Mouse (Mus musculus) erythroblast, adult 5-6 weeks (primary cell): ENCODE measurements around the gene Prkar1b. TPM values are rescaled to one million over a fixed set of nuclear protein-coding genes. Genes with fewer than 3 reads are reported as not detected.

ENCODE experiments used
- ATAC-seq: replicated peaks from 2 replicates; pipeline ENCODE4 v1.8.0; 2016; ENCODE audit warnings: moderate number of reproducible peaks, mild to moderate bottlenecking, moderate TSS enrichment, inconsistent platforms; ENCODE audit not compliant: poor library complexity, low FRiP score, severe bottlenecking
- total RNA-seq, 2 experiments: library from RNA; stranded (forward) in 1 of 2; stranded (reverse) in 1 of 2; fragments of 150-400 nt in 1 of 2; fragments of 200-764, 138-1000 nt in 1 of 2; gene quantifications; 2 replicates each; pipeline versions ENCODE4 v1.2.3 to v1.2.4; 2015 to 2017; ENCODE audit warnings: low replicate concordance in 2 of 2

Prkar1b gene
- total RNA-seq, 2 experiments from 2014 or later: not detected

DNA sequence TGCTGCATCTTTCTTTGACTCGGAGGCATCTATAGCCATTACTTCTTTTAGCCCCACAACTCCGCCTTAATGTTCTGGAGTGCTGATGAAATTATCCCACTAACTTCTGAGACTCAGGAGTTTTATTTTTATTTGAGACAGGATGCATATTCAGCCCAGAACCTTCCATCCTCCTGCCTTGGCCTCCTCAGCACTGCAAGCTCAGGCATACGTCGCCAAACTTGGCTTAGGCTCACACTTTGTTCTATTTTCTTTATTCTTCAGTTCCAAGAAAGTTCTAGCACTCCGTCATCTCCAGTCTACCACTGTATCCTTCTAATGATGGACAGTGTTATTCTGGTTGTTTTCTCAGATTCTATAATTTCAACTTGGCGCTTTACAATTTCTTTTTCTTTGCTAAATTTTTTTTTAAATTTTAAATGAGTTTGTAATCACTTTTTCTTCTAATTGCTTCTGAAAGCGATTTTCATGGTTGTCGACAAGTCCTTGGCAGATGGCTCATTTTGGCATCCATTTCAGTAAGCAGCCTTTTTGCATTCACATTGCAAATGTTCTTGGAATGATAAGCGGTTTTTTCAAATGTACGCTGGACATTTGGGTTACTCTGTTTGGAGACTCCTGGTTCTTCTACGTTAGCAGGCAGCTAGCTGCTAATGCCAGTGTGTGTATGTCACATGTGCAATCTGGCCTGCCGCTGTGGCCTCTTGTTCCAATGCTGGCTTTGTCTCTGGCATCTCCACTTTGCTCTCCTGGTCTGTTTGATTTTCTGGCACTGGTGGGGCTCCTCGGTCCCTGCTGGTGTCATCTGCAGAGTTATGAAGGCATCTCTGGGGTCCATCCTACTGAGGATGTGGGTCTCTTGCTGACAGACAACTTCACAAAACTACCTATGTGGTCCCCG lies 2.4 kb downstream of the Prkar1b start:
- no peak for ATAC-seq

DNA sequence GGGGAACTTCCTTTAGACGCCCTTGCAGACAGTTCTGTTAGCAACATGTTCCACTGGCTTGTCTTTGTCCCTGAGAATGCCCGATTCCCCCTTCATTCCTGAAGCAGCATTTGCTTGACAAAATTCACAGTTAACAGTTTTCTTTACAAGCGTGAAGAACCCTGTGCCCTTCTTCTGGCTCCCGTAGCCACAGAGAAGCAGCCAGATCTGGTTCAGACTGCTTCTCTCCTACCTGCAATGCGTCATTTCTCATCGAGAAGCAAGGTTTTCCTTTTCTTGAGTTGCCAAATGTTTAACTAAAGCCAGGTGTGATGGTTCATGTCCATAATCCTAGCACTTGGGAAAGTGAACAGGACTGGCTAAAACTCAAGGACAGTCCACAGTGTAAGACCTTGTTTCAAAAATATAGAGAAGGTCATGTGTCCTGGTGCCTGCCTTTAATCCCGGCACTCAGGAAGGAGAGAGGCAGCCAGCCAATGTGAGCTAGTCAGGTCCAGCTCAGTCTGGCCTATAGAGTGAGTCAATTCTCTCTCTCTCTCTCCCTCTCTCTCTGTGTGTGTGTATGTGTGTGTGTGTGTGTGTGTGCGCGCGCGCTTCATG lies 3.2 kb downstream of the Prkar1b start:
- ATAC-seq: no peak

DNA sequence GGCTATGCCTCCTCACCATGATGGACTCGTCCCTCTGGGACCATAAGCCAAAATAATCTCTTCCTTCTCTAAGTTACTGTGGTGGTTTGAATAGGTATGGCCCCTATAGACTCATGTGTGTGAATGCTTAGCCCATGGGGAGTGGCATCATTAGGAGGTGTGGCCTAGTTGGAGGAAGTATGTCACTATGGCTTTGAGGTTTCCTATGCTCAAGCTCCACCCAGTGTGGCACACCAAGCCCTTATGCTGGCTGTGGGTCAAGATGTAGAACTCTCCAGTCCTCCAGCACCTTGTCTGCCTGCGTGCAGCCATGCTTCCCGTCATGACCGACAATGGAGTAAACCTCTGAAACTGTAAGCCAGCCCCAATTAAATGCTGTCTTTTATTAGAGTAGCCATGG lies 4.1 kb downstream of the Prkar1b start:
- no peak for ATAC-seq

GRCm38 (mm10) chr5:139143890-139144289 lies 5.9 kb downstream of the Prkar1b start:
- no peak for ATAC-seq

GRCm38 (mm10) chr5:139141326-139141725 lies 8.5 kb downstream of the Prkar1b start:
- ATAC-seq: no peak

DNA sequence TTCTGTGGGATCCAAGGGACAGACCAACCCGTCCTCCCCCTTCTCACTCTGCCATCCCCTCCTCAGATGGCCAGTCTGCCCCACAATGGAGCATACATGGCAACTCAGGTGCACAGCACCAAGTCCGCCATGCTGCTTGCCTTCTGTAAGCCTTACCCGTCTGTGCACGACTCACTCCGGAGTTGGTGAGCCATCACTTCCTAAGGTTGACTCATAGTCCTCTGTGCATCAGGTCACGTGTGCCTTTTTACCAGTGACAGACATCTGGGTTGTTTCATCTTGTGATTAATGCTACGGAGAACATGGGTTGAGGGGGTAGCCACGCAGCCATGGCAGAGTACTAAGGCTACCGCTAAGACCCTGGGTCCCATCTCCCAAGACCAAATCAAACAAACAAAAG lies 9.2 kb downstream of the Prkar1b start:
- no peak for ATAC-seq

- ATAC-seq: no peak
Observed at GRCm38 (mm10) chr5:139138926-139139472, 10.8 kb downstream of the Prkar1b start.

DNA sequence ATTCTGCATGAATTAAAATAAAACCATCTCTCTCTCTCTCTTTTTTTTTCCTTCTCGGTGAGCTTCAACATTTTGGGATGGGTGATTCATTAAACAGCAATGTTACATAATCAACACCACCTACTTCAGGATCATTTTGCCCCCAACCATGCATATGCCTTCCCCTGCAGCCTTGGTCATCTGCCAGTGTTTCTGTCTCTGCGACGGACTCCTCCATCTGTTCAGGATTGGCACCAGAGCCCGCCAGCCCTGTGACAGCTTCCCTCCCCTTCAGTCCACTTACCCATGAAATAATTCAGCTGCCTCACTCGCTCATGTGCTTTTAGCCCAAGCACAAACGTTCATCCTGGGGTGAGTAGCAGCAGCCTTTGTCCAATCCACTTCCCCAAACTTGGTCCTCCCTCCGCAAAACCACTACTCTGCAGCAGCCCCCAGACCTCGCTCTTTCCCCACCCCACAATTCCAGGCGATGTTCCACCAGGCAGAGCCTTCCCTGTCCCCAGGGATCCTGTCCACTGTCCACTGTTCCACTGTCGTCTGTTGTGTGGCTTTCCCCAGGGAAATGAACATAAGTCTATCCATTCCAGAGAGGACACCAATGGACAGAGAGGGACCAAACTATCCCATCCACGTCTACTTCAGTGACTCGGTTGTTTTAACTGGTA lies 11.4 kb downstream of the Prkar1b start:
- no peak for ATAC-seq

DNA sequence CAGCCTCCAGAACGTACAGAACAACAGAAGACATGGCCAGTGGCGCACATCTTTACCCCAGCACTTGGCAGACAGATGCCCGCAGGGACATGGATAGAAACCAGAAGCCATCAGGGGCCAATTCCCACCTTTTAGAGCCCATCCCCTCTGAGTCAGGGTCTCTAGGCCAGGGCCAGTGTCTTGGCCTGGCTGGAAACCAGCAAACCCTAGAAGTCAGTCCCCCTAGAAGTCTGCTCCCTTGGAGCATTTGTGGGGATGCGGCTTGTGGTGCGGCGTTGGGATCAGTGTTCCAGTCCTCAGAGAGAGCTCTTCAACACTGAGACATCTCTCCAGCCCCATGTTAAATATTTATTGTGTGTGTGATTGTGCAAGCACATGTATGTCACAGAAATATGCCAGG lies 12.6 kb downstream of the Prkar1b start:
- no peak for ATAC-seq

GRCm38 (mm10) chr5:139136341-139136740 lies 13.5 kb downstream of the Prkar1b start:
- ATAC-seq: no peak

- ATAC-seq: no peak
Observed at GRCm38 (mm10) chr5:139134501-139134900, 15.3 kb downstream of the Prkar1b start.

DNA sequence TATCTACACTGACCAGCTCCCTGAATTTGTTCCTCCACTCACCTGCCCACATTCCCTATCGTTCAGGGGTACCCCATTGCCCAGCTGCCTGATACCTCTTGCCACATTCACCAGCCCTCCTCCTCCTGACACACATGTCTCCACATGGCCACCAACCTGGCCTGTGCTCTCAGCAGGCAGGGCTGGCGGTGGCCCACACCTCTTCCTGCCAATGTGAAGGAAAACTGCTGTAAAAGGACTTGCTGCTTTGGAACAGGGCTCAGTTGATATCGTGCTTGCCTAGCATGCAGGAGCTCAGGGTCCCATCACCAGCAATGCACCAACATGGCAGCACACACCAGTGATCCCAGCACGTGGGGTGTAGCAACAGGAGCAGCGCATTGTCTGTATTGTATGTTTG lies 19.4 kb downstream of the Prkar1b start:
- no peak for ATAC-seq

GRCm38 (mm10) chr5:139129572-139130151 lies 20.1 kb downstream of the Prkar1b start:
- ATAC-seq: no peak

- no peak for ATAC-seq
Observed at GRCm38 (mm10) chr5:139129078-139129477, 20.7 kb downstream of the Prkar1b start.

DNA sequence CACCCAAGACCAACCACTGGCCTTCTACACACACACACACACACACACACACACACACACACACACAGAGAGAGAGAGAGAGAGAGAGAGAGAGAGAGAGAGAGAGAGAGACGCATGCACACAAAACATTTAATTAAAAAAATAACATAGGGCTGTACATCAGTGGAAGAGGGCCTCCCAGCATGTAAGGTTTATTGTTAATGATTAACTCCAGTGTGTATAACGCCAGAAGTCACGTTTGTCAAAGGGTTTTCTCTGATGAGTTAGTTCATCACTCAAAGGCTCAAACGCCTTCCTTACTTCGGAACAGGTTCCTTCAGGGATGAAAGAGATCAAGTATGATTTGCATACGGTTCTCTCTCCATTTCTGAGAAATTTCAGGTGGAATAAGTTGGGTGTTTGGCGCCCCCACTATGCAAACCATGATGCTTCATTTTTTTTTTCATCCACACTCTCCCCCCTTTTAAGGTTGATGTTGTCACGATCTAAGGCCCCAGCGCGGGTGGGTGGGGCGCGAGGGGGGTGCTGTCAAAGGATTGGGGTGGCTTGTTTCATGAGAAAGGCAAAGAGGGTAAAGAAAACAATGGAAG lies 21.2 kb downstream of the Prkar1b start:
- no peak for ATAC-seq

DNA sequence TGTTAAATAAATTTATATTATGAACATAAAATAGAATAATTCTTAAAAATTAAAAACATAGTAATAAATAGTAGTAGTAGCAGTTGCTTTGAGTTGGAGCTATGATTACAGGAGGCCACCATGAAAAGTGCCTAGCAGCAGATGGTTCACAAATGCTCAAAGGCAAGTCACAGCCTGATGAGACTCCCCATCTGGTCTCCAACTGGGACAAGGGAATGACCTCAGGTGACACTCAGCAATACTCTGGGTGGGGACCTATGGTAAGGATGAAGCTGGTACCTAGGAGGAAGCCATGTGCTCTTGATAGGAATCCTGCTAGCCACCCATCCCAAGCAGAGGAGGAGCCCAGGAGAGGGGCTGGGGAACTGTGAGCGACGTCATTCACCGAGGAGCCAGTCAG lies 24.1 kb downstream of the Prkar1b start:
- no peak for ATAC-seq

DNA sequence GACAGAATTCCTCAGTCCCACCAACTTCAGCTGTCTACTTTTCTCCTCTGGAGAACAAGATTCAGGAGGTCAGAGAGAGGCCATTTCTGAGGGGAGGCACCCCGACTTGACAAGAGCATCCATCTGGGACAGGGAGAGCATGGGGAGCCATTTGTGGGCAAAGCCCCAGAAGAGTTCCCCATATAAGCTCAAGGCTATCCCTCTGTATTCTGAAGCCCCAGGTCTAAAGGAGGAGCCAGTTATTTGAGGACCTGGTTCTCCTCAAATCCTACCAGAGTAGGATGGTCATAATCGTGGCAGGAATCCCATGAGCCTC lies 30.9 kb downstream of the Prkar1b start:
- no peak for ATAC-seq

GRCm38 (mm10) chr5:139118139-139118960 lies 31.5 kb downstream of the Prkar1b start:
- ATAC-seq: no peak

DNA sequence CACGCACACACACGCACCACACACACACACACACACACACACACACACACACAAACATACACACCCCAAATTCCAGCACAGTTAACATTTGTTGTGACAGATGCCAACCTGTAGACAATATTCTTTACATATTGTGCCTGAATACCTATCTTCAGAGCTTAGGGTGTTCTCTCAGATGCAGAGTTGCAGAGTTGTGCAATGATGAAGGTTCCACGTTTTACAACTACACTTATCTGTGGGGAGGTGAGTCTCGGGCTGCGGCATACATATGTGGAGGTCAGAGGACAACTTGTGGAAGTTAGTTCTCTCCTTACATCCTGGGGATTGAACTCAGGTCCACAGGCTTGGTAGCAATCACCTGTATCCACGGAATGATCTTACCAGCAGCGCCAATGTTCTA lies 34.3 kb downstream of the Prkar1b start:
- no peak for ATAC-seq
